Mouse (Mus musculus) common myeloid progenitor, adult 5-6 weeks (primary cell): ENCODE measurements around the gene Espnl. TPM values are rescaled to one million over a fixed set of nuclear protein-coding genes. Genes with fewer than 3 reads are reported as not detected.

Source experiments
- ATAC-seq: replicated peaks from 2 replicates; pipeline ENCODE4 v1.8.0; 2016; ENCODE audit warnings: low read depth, mild to moderate bottlenecking, moderate TSS enrichment, inconsistent platforms; ENCODE audit not compliant: poor library complexity, severe bottlenecking
- total RNA-seq: library from RNA; stranded (forward); fragments of 200-1000, 187-1606 nt; gene quantifications from 2 replicates; pipeline ENCODE4 v1.2.3, GENCODE M21; 2017

The Espnl gene
- total RNA-seq, 1 experiment from 2014 or later, result 0.14 TPM

GRCm38 (mm10) chr1:91312273-91312672, 9.6 kb upstream of the Espnl start:
- no peak for ATAC-seq

GRCm38 (mm10) chr1:91313251-91313650, 8.6 kb upstream of the Espnl start:
- ATAC-seq, result no peak

- no peak for ATAC-seq
Observed at GRCm38 (mm10) chr1:91317656-91318055, 4.2 kb upstream of the Espnl start.

- no peak for ATAC-seq
Observed at GRCm38 (mm10) chr1:91324646-91325045, 2.8 kb downstream of the Espnl start.

GRCm38 (mm10) chr1:91325488-91326042, 3.7 kb downstream of the Espnl start:
- no peak for ATAC-seq

- ATAC-seq, result no peak
Observed at GRCm38 (mm10) chr1:91332102-91332501, 10.2 kb downstream of the Espnl start.

GRCm38 (mm10) chr1:91333582-91333981, 11.7 kb downstream of the Espnl start:
- no peak for ATAC-seq

- no peak for ATAC-seq
Observed at GRCm38 (mm10) chr1:91337355-91337754, 15.5 kb downstream of the Espnl start.

GRCm38 (mm10) chr1:91344001-91344400, 22.1 kb downstream of the Espnl start:
- no peak for ATAC-seq

- ATAC-seq, result no peak; the same call in 1 of the 2 replicates
Observed at GRCm38 (mm10) chr1:91344921-91345685, 23.2 kb downstream of the Espnl start.

GRCm38 (mm10) chr1:91346892-91347291, 25.0 kb downstream of the Espnl start:
- peak; percentile 89 for ATAC-seq

- no peak for ATAC-seq
Observed at GRCm38 (mm10) chr1:91350841-91351240, 29.0 kb downstream of the Espnl start, which contains the start of gene Klhl30. Gene Klhl30, plus strand, starts transcription at chr1:91351016.

GRCm38 (mm10) chr1:91351249-91351648, 29.4 kb downstream of the Espnl start:
- no peak for ATAC-seq

- no peak for ATAC-seq
Observed at GRCm38 (mm10) chr1:91352277-91352676, 30.4 kb downstream of the Espnl start.

GRCm38 (mm10) chr1:91356105-91356504, 34.2 kb downstream of the Espnl start:
- ATAC-seq, result no peak

- no peak for ATAC-seq
Observed at GRCm38 (mm10) chr1:91362113-91362512, 40.2 kb downstream of the Espnl start.

GRCm38 (mm10) chr1:91364822-91365644, 43.2 kb downstream of the Espnl start:
- ATAC-seq, result no peak

GRCm38 (mm10) chr1:91365816-91366214, 43.9 kb downstream of the Espnl start:
- ATAC-seq, result no peak

- peak; percentile 83 for ATAC-seq
Observed at GRCm38 (mm10) chr1:91366215-91367108, 44.6 kb downstream of the Espnl start, which contains the start of gene Erfe. Gene Erfe, plus strand, starts transcription at chr1:91366430.

- no peak for ATAC-seq
Observed at GRCm38 (mm10) chr1:91367295-91367694, 45.4 kb downstream of the Espnl start.
